Mouse (Mus musculus) midbrain, embryonic 11.5 days (tissue): ENCODE measurements around the gene Urad. TPM values are rescaled to one million over a fixed set of nuclear protein-coding genes. Genes with fewer than 3 reads are reported as not detected.

Experiments used
- ATAC-seq: fragments of 200-750 bp; cut with Nextera tagmentation; 2 replicates; pipeline ENCODE4 v1.8.0; 2017; ENCODE audit warnings: moderate TSS enrichment, moderate library complexity; ENCODE audit not compliant: low FRiP score
- DNase-seq: peaks from one replicate; pipeline ENCODE4 v3.0.0; 2015; ENCODE audit warnings: low spot score; ENCODE audit errors: missing footprints
- H3K27ac ChIP-seq: fragments of 300-500 bp; sonication (generic); 2 replicates; pipeline ENCODE4 v1.5.1; 2014; ENCODE audit warnings: low read depth, low read length
- H3K27me3 ChIP-seq: fragments of 300-500 bp; sonication (generic); 2 replicates; pipeline ENCODE4 v1.6.1; 2014; ENCODE audit warnings: mild to moderate bottlenecking, low read length, moderate library complexity, mixed read lengths; ENCODE audit not compliant: control insufficient read depth, insufficient read depth
- H3K36me3 ChIP-seq: fragments of 300-500 bp; sonication (generic); 2 replicates; pipeline ENCODE4 v1.6.1; 2014; ENCODE audit warnings: mild to moderate bottlenecking, low read length, moderate library complexity, mixed read lengths; ENCODE audit not compliant: control insufficient read depth, insufficient read depth
- H3K4me1 ChIP-seq: fragments of 300-500 bp; sonication (generic); 2 replicates; pipeline ENCODE4 v1.6.1; 2014; ENCODE audit warnings: low read length; ENCODE audit not compliant: control insufficient read depth, insufficient read depth
- H3K4me2 ChIP-seq: fragments of 300-500 bp; sonication (generic); 2 replicates; pipeline ENCODE4 v1.6.1; 2014; ENCODE audit warnings: mild to moderate bottlenecking, moderate library complexity
- H3K4me3 ChIP-seq: fragments of 300-500 bp; sonication (generic); 2 replicates; pipeline ENCODE4 v1.5.1; 2014; ENCODE audit warnings: low read depth, low read length
- H3K9ac ChIP-seq: fragments of 300-500 bp; sonication (generic); 2 replicates; pipeline ENCODE4 v1.6.1; 2014; ENCODE audit warnings: low read length
- H3K9me3 ChIP-seq: fragments of 300-500 bp; sonication (generic); 2 replicates; pipeline ENCODE4 v1.6.1; 2016; ENCODE audit warnings: low read length; ENCODE audit not compliant: control insufficient read depth
- WGBS: fragments of 180-500 bp; shearing (Covaris S2); extraction: QIAGEN DNeasy Blood & Tissue Kit; methylation state at CpG from one replicate; pipeline ENCODE4 v1.1.7; 2014; 5-methylcytosine and 5-hydroxymethylcytosine counted together
- polyA plus RNA-seq: library from polyadenylated mRNA; unstranded; fragments of >200 nt; fragmentation: Nextera tagmentation; extraction: Ambion mirVana; gene quantifications from 2 replicates; pipeline ENCODE4 v1.2.1, GENCODE M21; 2014

Gene Urad
- not detected in 2 replicates for polyA plus RNA-seq

- Histone ChIP-seq H3K27ac (no peak within 1 kb of the TSS), H3K4me2 (no peak within 1 kb of the TSS), H3K36me3 (no peaks in the 10 kb centered on the region), H3K9ac (no peak within 1 kb of the TSS), H3K9me3 (no peaks in the 10 kb centered on the region), H3K4me1 (no peaks in the 10 kb centered on the region), H3K27me3 (peaks cover 42% of the 10 kb centered on the region), H3K4me3 (no peak within 1 kb of the TSS)
- 76% methylated on average over 8 of the region's 8 CpGs for WGBS
- ATAC-seq, result no peak
- no peak for DNase-seq
These were observed at the start of gene Urad for GRCm38 (mm10) chr5:147322183-147322582. Urad (minus strand) TSS chr5:147322440.

- 87% methylated on average over 8 of the region's 8 CpGs for WGBS
- Histone ChIP-seq H3K9ac (no peak overlapping the region), H3K36me3 (no peaks in the 10 kb centered on the region), H3K4me3 (no peak overlapping the region), H3K27me3 (no peaks in the 10 kb centered on the region), H3K4me2 (no peak overlapping the region), H3K27ac (no peak overlapping the region), H3K9me3 (no peaks in the 10 kb centered on the region), H3K4me1 (no peaks in the 10 kb centered on the region)
- DNase-seq (no peak), ATAC-seq (no peak)
These were observed 48.0 kb upstream of the Urad start for GRCm38 (mm10) chr5:147370276-147370675.

- Histone ChIP-seq H3K9me3 (no peaks in the 10 kb centered on the region), H3K4me1 (no peaks in the 10 kb centered on the region), H3K27me3 (no peaks in the 10 kb centered on the region), H3K9ac (no peak overlapping the region), H3K36me3 (no peaks in the 10 kb centered on the region), H3K4me3 (no peak overlapping the region), H3K27ac (no peak overlapping the region), H3K4me2 (no peak overlapping the region)
- WGBS, result 99% methylated on average over 6 of the region's 6 CpGs
- ATAC-seq (no peak), DNase-seq (no peak)
These were observed 46.0 kb upstream of the Urad start for GRCm38 (mm10) chr5:147368221-147368620.

GRCm38 (mm10) chr5:147365995-147366765 lies 43.9 kb upstream of the Urad start:
- Histone ChIP-seq H3K4me3 (no peak overlapping the region), H3K27me3 (no peaks in the 10 kb centered on the region), H3K27ac (no peak overlapping the region), H3K4me1 (no peaks in the 10 kb centered on the region), H3K4me2 (no peak overlapping the region), H3K9ac (no peak overlapping the region), H3K36me3 (no peaks in the 10 kb centered on the region), H3K9me3 (no peaks in the 10 kb centered on the region)
- no peak for ATAC-seq
- 78% methylated on average over 16 of the region's 16 CpGs for WGBS
- DNase-seq, result no peak

GRCm38 (mm10) chr5:147363054-147363453 lies 40.8 kb upstream of the Urad start:
- no peaks in the 10 kb centered on the region for H3K9me3 ChIP-seq
- H3K4me1 ChIP-seq, result no peaks in the 10 kb centered on the region
- no peak overlapping the region for H3K9ac ChIP-seq
- no peak overlapping the region for H3K27ac ChIP-seq
- no peak overlapping the region for H3K4me3 ChIP-seq
- H3K36me3 ChIP-seq, result no peaks in the 10 kb centered on the region
- no peaks in the 10 kb centered on the region for H3K27me3 ChIP-seq
- no peak overlapping the region for H3K4me2 ChIP-seq
- no peak for DNase-seq
- no peak for ATAC-seq
- WGBS, result 81% methylated on average over 12 of the region's 12 CpGs

GRCm38 (mm10) chr5:147358481-147358880 lies 36.2 kb upstream of the Urad start:
- H3K9me3 ChIP-seq, result no peaks in the 10 kb centered on the region
- no peak overlapping the region for H3K4me3 ChIP-seq
- no peaks in the 10 kb centered on the region for H3K36me3 ChIP-seq
- no peaks in the 10 kb centered on the region for H3K27me3 ChIP-seq
- no peaks in the 10 kb centered on the region for H3K4me1 ChIP-seq
- no peak overlapping the region for H3K9ac ChIP-seq
- DNase-seq, result no peak
- no peak overlapping the region for H3K27ac ChIP-seq
- WGBS, result 92% methylated on average over 11 of the region's 11 CpGs
- H3K4me2 ChIP-seq, result no peak overlapping the region
- no peak for ATAC-seq

GRCm38 (mm10) chr5:147357536-147357935 lies 35.3 kb upstream of the Urad start:
- WGBS, result 50% methylated on average over 3 of the region's 3 CpGs
- ATAC-seq (no peak), DNase-seq (peak; percentile 86)
- no peaks in the 10 kb centered on the region for H3K27me3 ChIP-seq
- H3K36me3 ChIP-seq, result no peaks in the 10 kb centered on the region
- H3K4me2 ChIP-seq, result no peak overlapping the region
- H3K4me3 ChIP-seq, result no peak overlapping the region
- H3K4me1 ChIP-seq, result no peaks in the 10 kb centered on the region
- no peak overlapping the region for H3K27ac ChIP-seq
- H3K9me3 ChIP-seq, result no peaks in the 10 kb centered on the region
- H3K9ac ChIP-seq, result no peak overlapping the region

GRCm38 (mm10) chr5:147356260-147357055 lies 34.2 kb upstream of the Urad start:
- Histone ChIP-seq H3K9ac (no peak overlapping the region), H3K4me2 (no peak overlapping the region), H3K4me3 (no peak overlapping the region), H3K27me3 (no peaks in the 10 kb centered on the region), H3K4me1 (no peaks in the 10 kb centered on the region), H3K36me3 (no peaks in the 10 kb centered on the region), H3K27ac (no peak overlapping the region), H3K9me3 (no peaks in the 10 kb centered on the region)
- DNase-seq (no peak), ATAC-seq (no peak)
- WGBS, result 91% methylated on average over 13 of the region's 13 CpGs

GRCm38 (mm10) chr5:147355788-147356187 lies 33.5 kb upstream of the Urad start:
- Histone ChIP-seq H3K9me3 (no peaks in the 10 kb centered on the region), H3K4me2 (no peak overlapping the region), H3K9ac (no peak overlapping the region), H3K4me3 (no peak overlapping the region), H3K27me3 (no peaks in the 10 kb centered on the region), H3K36me3 (no peaks in the 10 kb centered on the region), H3K4me1 (no peaks in the 10 kb centered on the region), H3K27ac (no peak overlapping the region)
- DNase-seq (no peak), ATAC-seq (no peak)
- whole genome bisulfite sequencing, result 81% methylated on average over 3 of the region's 3 CpGs
